Mouse (Mus musculus): ENCODE results near the gene Ankrd63.

DNA sequence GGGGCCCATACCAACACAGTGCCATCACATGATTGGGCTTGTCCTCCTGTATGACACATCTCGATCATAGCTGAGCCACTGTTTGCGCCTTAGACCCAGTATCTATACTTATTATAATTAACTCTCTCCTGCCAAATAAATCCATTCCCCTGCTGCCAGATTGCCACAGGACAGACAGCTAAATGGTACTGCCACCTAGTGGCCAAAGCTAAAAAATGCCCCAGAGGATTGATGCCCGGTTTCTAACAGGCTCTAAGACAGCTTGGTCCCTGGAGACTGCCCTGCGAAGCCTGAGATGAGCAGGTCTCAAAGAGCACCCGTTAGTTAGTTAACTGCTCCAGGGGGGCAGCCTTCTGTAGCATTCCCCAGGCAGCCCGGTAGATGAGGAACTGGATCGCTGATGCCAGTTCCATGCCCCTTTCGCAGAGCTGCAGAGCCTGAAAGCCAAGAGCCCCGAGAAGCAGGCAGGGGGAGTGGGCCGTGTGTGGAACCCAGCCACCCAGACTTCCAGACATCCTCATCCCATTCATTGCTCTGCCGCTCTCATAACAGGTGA is 8.0 kb downstream of the Ankrd63 start:
- peak; percentile 78 for TF ChIP-seq CTCF (IDR thresholded peaks at IDR 0.05; ENCODE audit: low read depth)
- TF ChIP-seq EP300 (IDR thresholded peaks at IDR 0.05; ENCODE audit: low read depth): no peak
